Mouse (Mus musculus): ENCODE data around the gene Tubgcp2. TPM values are rescaled to one million over a fixed set of nuclear protein-coding genes. Genes with fewer than 3 reads are reported as not detected.

The Tubgcp2 gene
- polyA plus RNA-seq, 1 experiment from 2014 or later, result 83.4 TPM

- H3K9ac ChIP-seq (ENCODE audit: low read length), result no peak overlapping the region
- peaks cover 31% of the 10 kb centered on the region for H3K36me3 ChIP-seq (ENCODE audit: control insufficient read depth, insufficient read depth, low read length)
- WGBS, result 95% methylated on average over 13 of the region's 13 CpGs
- no peaks in the 10 kb centered on the region for H3K9me3 ChIP-seq (ENCODE audit: control insufficient read depth, low read length)
- H3K4me2 ChIP-seq (ENCODE audit: low read depth), result no peak overlapping the region
- no peaks in the 10 kb centered on the region for H3K4me1 ChIP-seq (ENCODE audit: control insufficient read depth, insufficient read depth, low read length)
- H3K27ac ChIP-seq (ENCODE audit: low read depth, low read length), result no peak overlapping the region
- no peaks in the 10 kb centered on the region for H3K27me3 ChIP-seq (ENCODE audit: control insufficient read depth, insufficient read depth, low read length)
- no peak overlapping the region for H3K4me3 ChIP-seq (ENCODE audit: low read depth, low read length)
- no peak for ATAC-seq (ENCODE audit: insufficient read depth, low FRiP score, low TSS enrichment)
- DNase-seq (ENCODE audit: low spot score), result no peak
These were observed 37.6 kb downstream of the Tubgcp2 start for GRCm38 (mm10) chr7:139998691-139999350.

- peaks cover 19% of the 10 kb centered on the region for H3K36me3 ChIP-seq (ENCODE audit: control insufficient read depth, insufficient read depth, low read length)
- no peaks in the 10 kb centered on the region for H3K27me3 ChIP-seq (ENCODE audit: control insufficient read depth, insufficient read depth, low read length)
- no peak overlapping the region for H3K4me2 ChIP-seq (ENCODE audit: low read depth)
- no peak overlapping the region for H3K4me3 ChIP-seq (ENCODE audit: low read depth, low read length)
- ATAC-seq (ENCODE audit: insufficient read depth, low FRiP score, low TSS enrichment) (peak; percentile 45; the same call in 1 of the 2 replicates), DNase-seq (ENCODE audit: low spot score) (peak; percentile 65)
- no peak overlapping the region for H3K9ac ChIP-seq (ENCODE audit: low read length)
- no peaks in the 10 kb centered on the region for H3K9me3 ChIP-seq (ENCODE audit: control insufficient read depth, low read length)
- H3K27ac ChIP-seq (ENCODE audit: low read depth, low read length), result no peak overlapping the region
- WGBS, result 46% methylated on average over 3 of the region's 3 CpGs
- H3K4me1 ChIP-seq (ENCODE audit: control insufficient read depth, insufficient read depth, low read length), result no peaks in the 10 kb centered on the region
These were observed 41.8 kb downstream of the Tubgcp2 start for GRCm38 (mm10) chr7:139994676-139995075.

GRCm38 (mm10) chr7:139994202-139994601, 42.3 kb downstream of the Tubgcp2 start:
- no peak overlapping the region for H3K9ac ChIP-seq (ENCODE audit: low read length)
- H3K36me3 ChIP-seq (ENCODE audit: control insufficient read depth, insufficient read depth, low read length), result peaks cover 18% of the 10 kb centered on the region
- no peak overlapping the region for H3K4me3 ChIP-seq (ENCODE audit: low read depth, low read length)
- H3K9me3 ChIP-seq (ENCODE audit: control insufficient read depth, low read length), result no peaks in the 10 kb centered on the region
- ATAC-seq (ENCODE audit: insufficient read depth, low FRiP score, low TSS enrichment), result no peak
- no peaks in the 10 kb centered on the region for H3K27me3 ChIP-seq (ENCODE audit: control insufficient read depth, insufficient read depth, low read length)
- no peak overlapping the region for H3K4me2 ChIP-seq (ENCODE audit: low read depth)
- no peak for DNase-seq (ENCODE audit: low spot score)
- no peaks in the 10 kb centered on the region for H3K4me1 ChIP-seq (ENCODE audit: control insufficient read depth, insufficient read depth, low read length)
- H3K27ac ChIP-seq (ENCODE audit: low read depth, low read length), result no peak overlapping the region
- 79% methylated on average over 4 of the region's 4 CpGs for WGBS

- no peak overlapping the region for H3K27ac ChIP-seq (ENCODE audit: low read depth, low read length)
- H3K36me3 ChIP-seq (ENCODE audit: control insufficient read depth, insufficient read depth, low read length), result peaks cover 13% of the 10 kb centered on the region
- ATAC-seq (ENCODE audit: insufficient read depth, low FRiP score, low TSS enrichment) (no peak), DNase-seq (ENCODE audit: low spot score) (no peak)
- H3K4me1 ChIP-seq (ENCODE audit: control insufficient read depth, insufficient read depth, low read length), result no peaks in the 10 kb centered on the region
- no peak overlapping the region for H3K4me3 ChIP-seq (ENCODE audit: low read depth, low read length)
- no peaks in the 10 kb centered on the region for H3K9me3 ChIP-seq (ENCODE audit: control insufficient read depth, low read length)
- H3K27me3 ChIP-seq (ENCODE audit: control insufficient read depth, insufficient read depth, low read length), result no peaks in the 10 kb centered on the region
- no peak overlapping the region for H3K9ac ChIP-seq (ENCODE audit: low read length)
- no peak overlapping the region for H3K4me2 ChIP-seq (ENCODE audit: low read depth)
- 90% methylated on average over 6 of the region's 6 CpGs for WGBS
These were observed 42.9 kb downstream of the Tubgcp2 start for GRCm38 (mm10) chr7:139993532-139993931.

GRCm38 (mm10) chr7:139992406-139992805, 44.1 kb downstream of the Tubgcp2 start, which contains the start of gene Adam8:
TSS of gene Adam8 (minus strand) at chr7:139992562.
- H3K9ac ChIP-seq (ENCODE audit: low read length), result no peak within 1 kb of the TSS
- H3K27ac ChIP-seq (ENCODE audit: low read depth, low read length), result no peak within 1 kb of the TSS
- H3K4me1 ChIP-seq (ENCODE audit: control insufficient read depth, insufficient read depth, low read length), result no peaks in the 10 kb centered on the region
- DNase-seq (ENCODE audit: low spot score) (no peak), ATAC-seq (ENCODE audit: insufficient read depth, low FRiP score, low TSS enrichment) (peak; percentile 31; the same call in 1 of the 2 replicates)
- H3K27me3 ChIP-seq (ENCODE audit: control insufficient read depth, insufficient read depth, low read length), result no peaks in the 10 kb centered on the region
- no peaks in the 10 kb centered on the region for H3K9me3 ChIP-seq (ENCODE audit: control insufficient read depth, low read length)
- peaks cover 9% of the 10 kb centered on the region for H3K36me3 ChIP-seq (ENCODE audit: control insufficient read depth, insufficient read depth, low read length)
- H3K4me2 ChIP-seq (ENCODE audit: low read depth), result no peak within 1 kb of the TSS
- WGBS, result 19% methylated on average over 7 of the region's 7 CpGs
- H3K4me3 ChIP-seq (ENCODE audit: low read depth, low read length), result no peak within 1 kb of the TSS

GRCm38 (mm10) chr7:139990864-139991394, 45.5 kb downstream of the Tubgcp2 start:
- Histone ChIP-seq H3K36me3 (ENCODE audit: control insufficient read depth, insufficient read depth, low read length) (0 out of 2 replicates have a peak, but pooled peaks cover 1% of the 10 kb centered on the region), H3K27me3 (ENCODE audit: control insufficient read depth, insufficient read depth, low read length) (no peaks in the 10 kb centered on the region), H3K4me3 (ENCODE audit: low read depth, low read length) (no peak overlapping the region), H3K4me1 (ENCODE audit: control insufficient read depth, insufficient read depth, low read length) (no peaks in the 10 kb centered on the region), H3K9me3 (ENCODE audit: control insufficient read depth, low read length) (no peaks in the 10 kb centered on the region), H3K9ac (ENCODE audit: low read length) (no peak overlapping the region), H3K4me2 (ENCODE audit: low read depth) (no peak overlapping the region), H3K27ac (ENCODE audit: low read depth, low read length) (no peak overlapping the region)
- WGBS, result 79% methylated on average over 8 of the region's 8 CpGs
- ATAC-seq (ENCODE audit: insufficient read depth, low FRiP score, low TSS enrichment) (no peak), DNase-seq (ENCODE audit: low spot score) (no peak)

- 88% methylated on average over 9 of the region's 9 CpGs for WGBS
- Histone ChIP-seq H3K27ac (ENCODE audit: low read depth, low read length) (no peak overlapping the region), H3K4me3 (ENCODE audit: low read depth, low read length) (no peak overlapping the region), H3K4me2 (ENCODE audit: low read depth) (no peak overlapping the region), H3K27me3 (ENCODE audit: control insufficient read depth, insufficient read depth, low read length) (no peaks in the 10 kb centered on the region), H3K4me1 (ENCODE audit: control insufficient read depth, insufficient read depth, low read length) (no peaks in the 10 kb centered on the region), H3K36me3 (ENCODE audit: control insufficient read depth, insufficient read depth, low read length) (no peaks in the 10 kb centered on the region), H3K9me3 (ENCODE audit: control insufficient read depth, low read length) (no peaks in the 10 kb centered on the region), H3K9ac (ENCODE audit: low read length) (no peak overlapping the region)
- DNase-seq (ENCODE audit: low spot score) (no peak), ATAC-seq (ENCODE audit: insufficient read depth, low FRiP score, low TSS enrichment) (no peak)
These were observed 48.2 kb downstream of the Tubgcp2 start for GRCm38 (mm10) chr7:139988272-139988671.

- Histone ChIP-seq H3K4me3 (ENCODE audit: low read depth, low read length) (no peak overlapping the region), H3K9me3 (ENCODE audit: control insufficient read depth, low read length) (no peaks in the 10 kb centered on the region), H3K27me3 (ENCODE audit: control insufficient read depth, insufficient read depth, low read length) (no peaks in the 10 kb centered on the region), H3K4me1 (ENCODE audit: control insufficient read depth, insufficient read depth, low read length) (no peaks in the 10 kb centered on the region), H3K27ac (ENCODE audit: low read depth, low read length) (no peak overlapping the region), H3K9ac (ENCODE audit: low read length) (no peak overlapping the region), H3K36me3 (ENCODE audit: control insufficient read depth, insufficient read depth, low read length) (no peaks in the 10 kb centered on the region), H3K4me2 (ENCODE audit: low read depth) (no peak overlapping the region)
- ATAC-seq (ENCODE audit: insufficient read depth, low FRiP score, low TSS enrichment) (no peak), DNase-seq (ENCODE audit: low spot score) (no peak)
- WGBS, result 94% methylated on average over 11 of the region's 11 CpGs
These were observed 52.0 kb downstream of the Tubgcp2 start for GRCm38 (mm10) chr7:139984505-139984904.

GRCm38 (mm10) chr7:139982058-139982457, 54.4 kb downstream of the Tubgcp2 start:
- peaks cover 6% of the 10 kb centered on the region; the same call in 1 of the 2 replicates for H3K4me1 ChIP-seq (ENCODE audit: control insufficient read depth, insufficient read depth, low read length)
- DNase-seq (ENCODE audit: low spot score) (no peak), ATAC-seq (ENCODE audit: insufficient read depth, low FRiP score, low TSS enrichment) (no peak)
- 85% methylated on average over 11 of the region's 11 CpGs for WGBS
- H3K9ac ChIP-seq (ENCODE audit: low read length), result no peak overlapping the region
- H3K36me3 ChIP-seq (ENCODE audit: control insufficient read depth, insufficient read depth, low read length), result no peaks in the 10 kb centered on the region
- no peaks in the 10 kb centered on the region for H3K9me3 ChIP-seq (ENCODE audit: control insufficient read depth, low read length)
- H3K27me3 ChIP-seq (ENCODE audit: control insufficient read depth, insufficient read depth, low read length), result no peaks in the 10 kb centered on the region
- no peak overlapping the region for H3K4me2 ChIP-seq (ENCODE audit: low read depth)
- no peak overlapping the region for H3K4me3 ChIP-seq (ENCODE audit: low read depth, low read length)
- no peak overlapping the region for H3K27ac ChIP-seq (ENCODE audit: low read depth, low read length)
